Mouse (Mus musculus) testis, postnatal 14 days (tissue): ENCODE data around the gene Taar5.

Experiments used
- DNase-seq: peaks from one replicate; pipeline ENCODE4 v3.0.0; 2021; ENCODE audit warnings: low spot score

The Taar5 gene

GRCm38 (mm10) chr10:23970656-23971165, at the start of gene Taar5:
Gene Taar5 (plus strand): TSS chr10:23970706.
- DNase-seq, result no peak

DNA sequence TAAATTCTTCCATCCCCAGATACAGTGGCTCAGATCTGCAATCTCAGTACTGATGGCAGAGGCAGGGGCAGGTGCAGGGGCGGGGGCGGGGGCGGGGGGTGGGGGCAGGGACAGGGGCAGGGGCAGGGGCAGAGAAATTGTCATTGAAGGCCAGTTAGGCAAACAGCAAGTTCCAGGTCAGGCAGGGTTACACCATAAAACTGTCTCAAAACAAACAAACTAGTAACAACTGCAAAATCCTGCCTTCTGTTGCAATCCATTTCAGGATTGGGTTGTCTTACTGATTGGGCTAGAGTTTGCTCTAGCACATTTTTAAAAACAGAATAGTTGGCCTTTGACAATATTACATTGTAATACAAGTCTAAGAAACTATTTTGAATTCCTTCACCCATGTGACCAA, 48.0 kb upstream of the Taar5 start:
- DNase-seq, result no peak

DNA sequence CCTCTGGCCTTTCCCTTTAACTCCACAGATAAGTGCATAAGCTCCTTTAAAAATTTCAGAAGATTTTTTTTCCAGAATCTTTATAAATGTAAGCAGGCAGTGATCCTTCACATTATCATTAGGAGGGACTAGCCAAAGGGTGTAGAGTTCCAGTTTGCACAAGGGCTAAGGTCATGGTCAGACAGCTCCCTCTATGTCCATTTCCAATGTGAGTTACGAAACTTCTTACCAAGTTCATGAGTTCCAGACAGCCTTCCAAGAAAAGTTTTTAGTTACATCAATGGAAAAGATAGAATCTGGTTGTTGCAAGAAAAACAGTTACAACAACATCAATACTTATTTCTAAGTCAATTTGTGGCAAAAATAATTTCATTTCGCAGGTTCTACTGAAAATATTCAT, 46.6 kb upstream of the Taar5 start:
- DNase-seq, result no peak

DNA sequence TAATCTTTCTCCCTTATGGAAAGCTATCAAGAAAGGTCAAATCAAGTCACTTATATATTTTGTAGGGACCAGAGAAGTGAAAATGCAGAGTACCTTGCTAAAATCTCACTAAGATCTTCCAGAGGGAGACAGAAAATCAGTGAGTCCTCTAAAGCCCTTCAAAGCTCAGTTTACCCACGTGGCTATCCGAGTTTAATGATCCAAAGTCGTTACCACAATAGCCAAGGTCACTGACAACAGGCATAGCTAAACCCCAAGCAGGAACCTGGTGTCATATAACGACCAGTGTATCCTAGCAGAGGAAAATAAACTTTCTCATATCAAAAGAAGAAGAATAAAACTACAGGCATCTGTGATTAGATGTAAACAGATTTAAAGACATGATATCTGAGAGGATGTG, 32.9 kb upstream of the Taar5 start:
- no peak for DNase-seq

DNA sequence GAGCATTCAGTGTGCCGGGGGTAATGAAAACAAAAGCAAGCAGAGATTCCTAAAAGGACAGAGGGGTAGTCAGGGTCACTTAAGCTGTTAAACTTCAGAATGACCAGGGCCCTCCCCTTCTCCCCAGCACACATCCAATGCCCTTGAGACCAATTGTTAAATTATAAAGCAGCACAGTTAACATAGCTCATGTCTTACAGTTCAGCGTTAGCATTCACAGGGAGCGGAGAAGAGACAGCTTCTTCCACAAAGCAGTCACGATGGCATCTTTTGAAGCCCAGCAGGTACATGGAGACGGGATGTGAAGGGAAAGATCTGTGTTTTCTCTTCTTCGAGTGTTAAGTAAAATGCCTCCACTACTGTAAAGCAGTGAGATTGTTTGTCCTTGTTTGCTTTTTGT, 32.2 kb upstream of the Taar5 start, which contains the start of gene Taar2:
Taar2 (plus strand) TSS at position 261 of the 400 bp plus-strand sequence.
- DNase-seq, result no peak

DNA sequence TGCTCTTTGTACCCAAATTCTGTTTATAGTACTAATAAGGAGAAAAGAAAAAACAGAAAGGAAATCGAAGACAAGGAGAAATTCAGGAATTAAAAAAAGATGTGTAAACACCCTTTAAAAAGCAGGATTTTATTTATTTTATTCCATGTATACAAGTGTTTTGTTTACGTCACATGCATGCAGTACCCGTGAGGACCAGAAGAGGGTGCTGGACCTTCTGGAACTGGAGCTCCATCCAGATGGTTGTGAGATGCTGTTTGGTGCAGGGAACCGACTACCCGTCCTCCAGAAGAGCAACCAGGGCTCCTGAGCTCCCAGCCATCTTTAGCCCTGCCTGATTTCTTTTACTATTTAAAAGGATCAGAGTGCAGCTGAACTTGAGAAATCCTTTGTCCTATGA, 28.0 kb upstream of the Taar5 start:
- DNase-seq, result peak; percentile 22

DNA sequence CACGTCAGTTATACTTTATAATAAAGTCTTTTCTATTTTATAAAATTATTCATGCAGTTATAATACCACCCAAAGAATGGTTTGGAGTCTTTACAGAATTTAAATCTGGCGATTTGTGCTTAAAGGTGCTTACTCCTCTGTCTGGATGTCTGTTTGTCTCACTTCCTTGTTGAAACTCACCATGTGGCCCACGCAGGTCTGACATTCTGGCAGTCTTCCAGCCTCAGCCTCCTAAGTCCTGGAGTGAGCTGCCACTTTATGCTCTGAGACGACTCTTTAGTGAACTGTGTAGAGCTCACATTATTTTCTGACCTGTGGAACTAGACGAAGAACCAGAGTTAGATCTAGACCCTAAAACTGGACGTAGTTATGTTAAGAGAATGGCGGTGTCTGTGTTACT, 22.5 kb upstream of the Taar5 start:
- DNase-seq, result no peak

DNA sequence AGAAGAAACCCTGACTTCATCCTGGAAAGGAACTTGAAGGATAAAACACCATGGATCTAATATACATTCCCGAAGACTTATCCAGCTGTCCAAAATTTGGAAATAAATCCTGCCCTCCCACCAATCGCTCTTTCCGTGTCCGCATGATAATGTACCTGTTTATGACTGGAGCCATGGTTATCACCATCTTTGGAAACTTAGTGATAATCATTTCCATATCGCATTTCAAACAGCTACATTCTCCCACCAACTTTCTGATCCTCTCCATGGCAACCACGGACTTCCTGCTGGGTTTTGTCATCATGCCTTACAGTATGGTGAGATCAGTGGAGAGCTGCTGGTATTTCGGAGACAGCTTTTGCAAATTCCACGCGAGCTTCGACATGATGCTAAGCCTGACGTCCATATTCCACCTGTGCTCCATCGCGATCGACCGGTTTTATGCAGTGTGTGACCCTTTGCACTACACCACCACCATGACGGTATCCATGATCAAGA, 20.9 kb upstream of the Taar5 start, which contains the start of gene Taar3:
Taar3 (plus strand) TSS at position 51 of the 498 bp plus-strand sequence.
- no peak for DNase-seq

DNA sequence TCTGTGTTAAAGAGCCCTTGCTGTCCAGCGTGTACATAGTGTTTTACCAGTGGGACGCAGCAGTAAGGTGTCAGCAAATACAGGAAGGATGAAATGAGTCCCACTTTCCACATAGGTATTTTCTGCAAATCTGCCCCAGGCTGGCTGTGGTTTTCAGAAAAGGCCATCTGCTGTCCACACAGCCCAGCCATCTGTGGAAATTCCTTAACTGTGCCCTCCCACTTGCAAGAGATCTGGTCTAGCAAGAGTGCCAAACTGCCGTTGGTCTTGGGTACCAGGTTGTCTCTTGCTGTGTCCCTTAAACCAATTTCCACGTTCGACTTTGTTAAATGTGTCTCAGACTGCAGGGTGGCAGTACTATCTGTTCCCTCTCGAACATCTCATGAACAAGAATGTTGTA, 18.8 kb upstream of the Taar5 start:
- DNase-seq, result no peak

DNA sequence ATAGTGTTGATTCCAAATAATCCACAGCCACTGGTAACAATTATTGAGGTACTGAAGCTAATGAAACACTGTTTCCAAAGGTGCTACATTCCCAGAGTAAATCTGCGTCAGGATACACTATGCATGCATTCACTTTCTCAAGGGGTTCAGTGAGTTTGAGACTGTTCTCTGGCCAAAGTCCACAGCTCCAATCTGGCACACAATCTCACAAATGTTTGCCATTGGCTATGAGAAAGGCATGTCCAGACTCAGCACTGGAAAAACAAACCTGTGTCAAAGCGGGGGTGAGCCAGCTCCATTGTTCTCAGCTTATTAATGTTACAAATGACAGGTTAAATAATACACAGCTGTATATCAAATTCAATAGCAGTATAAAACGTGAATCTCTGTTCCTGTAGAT, 11.4 kb upstream of the Taar5 start:
- no peak for DNase-seq

- no peak for DNase-seq
These were observed 10.0 kb upstream of the Taar5 start, which contains the start of gene Taar4 for GRCm38 (mm10) chr10:23960444-23960915. Gene Taar4 (plus strand): TSS chr10:23960494.

DNA sequence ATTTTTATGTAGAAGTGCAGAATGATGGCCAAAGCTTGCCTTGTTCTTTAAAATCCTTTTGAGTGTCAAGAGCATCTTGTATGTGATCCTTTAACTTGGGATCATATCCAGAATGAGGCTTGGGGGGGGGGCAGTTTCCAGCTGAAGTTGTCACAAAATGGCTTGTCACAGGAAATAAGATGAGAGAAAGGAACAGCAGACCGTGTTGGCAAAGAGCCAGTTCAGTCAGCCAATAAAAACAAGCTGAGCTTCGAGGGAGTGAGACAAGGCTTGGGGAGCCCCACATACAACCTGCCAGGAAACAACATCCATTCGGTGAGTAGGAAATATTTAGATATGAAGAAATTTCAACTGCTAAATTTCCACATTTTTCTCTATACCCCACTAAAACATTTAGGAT, 7.1 kb upstream of the Taar5 start:
- DNase-seq, result no peak

GRCm38 (mm10) chr10:23964921-23965610, 5.4 kb upstream of the Taar5 start:
- no peak for DNase-seq

DNA sequence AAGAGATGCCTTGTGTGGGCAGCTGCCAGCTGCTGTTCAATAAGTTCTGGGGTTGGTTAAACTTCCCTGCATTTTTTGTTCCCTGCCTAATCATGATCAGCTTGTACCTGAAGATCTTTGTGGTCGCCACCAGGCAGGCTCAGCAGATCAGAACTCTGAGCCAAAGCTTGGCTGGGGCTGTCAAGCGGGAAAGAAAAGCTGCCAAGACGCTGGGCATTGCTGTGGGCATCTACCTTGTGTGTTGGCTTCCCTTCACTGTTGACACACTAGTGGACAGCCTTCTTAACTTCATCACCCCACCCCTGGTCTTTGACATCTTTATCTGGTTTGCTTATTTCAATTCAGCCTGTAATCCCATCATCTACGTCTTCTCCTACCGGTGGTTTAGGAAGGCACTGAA, 750 bp downstream of the Taar5 start:
- DNase-seq, result no peak

- DNase-seq, result no peak
These were observed 7.5 kb downstream of the Taar5 start for GRCm38 (mm10) chr10:23977958-23978357.

DNA sequence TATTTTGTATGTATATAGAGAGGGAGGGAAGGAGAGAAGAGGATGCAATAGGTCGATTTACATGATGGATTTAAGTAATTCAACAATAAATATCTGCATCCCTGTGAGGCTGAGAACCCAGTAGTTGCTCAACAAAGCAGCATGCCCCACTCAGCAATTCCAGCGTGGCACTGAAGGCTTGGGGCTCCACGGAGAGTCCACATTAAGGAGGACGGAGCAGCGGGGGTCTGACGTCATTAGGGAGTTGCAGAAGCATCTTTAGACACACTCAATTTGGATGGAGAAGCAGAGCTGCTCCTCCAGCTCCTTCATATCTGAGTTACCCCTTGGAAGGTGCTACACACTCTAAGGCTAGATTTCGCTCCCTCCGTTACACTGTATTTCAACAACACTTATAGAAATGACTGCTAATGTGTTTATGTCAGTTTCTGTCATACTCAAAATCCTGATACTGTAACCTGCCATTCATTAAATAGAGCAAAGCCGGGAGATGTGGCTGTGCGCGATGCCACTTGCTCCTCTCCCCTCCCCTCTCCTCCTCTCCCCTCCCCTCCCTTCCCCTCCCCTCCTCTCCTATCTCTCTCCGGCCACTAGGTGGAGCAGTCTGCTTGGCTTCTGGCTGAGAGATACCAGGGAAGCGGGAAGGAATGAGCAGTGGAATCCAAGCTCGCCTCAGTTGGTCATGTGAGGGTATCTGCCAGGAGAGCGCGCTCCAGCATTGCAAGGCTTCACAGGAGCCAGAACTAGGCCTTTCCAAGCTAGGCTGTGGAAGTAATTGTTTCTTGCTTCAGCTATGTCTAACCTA, 8.6 kb downstream of the Taar5 start:
- peak; percentile 58 for DNase-seq

GRCm38 (mm10) chr10:23985546-23985945, 15.0 kb downstream of the Taar5 start, which contains the start of gene Taar6:
Gene Taar6 (minus strand): TSS chr10:23985646.
- no peak for DNase-seq

DNA sequence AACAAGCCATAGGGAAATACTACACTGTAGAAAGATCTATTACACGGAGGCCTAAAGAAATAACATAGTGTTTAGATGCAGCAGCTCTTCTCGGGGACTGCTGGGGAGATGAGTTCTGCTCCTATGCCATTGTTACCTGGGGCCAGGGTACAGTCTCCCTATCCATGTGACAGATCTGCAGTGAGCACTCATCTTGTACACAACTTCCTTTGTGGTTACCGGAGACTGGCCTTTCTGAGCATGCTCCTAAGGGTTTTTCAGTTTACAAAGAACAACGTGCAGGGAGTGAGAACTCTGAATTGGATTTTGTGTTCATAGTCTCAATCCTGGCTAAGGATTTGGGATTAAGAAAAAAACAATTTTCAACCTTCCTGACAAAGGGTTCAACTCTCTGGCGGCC, 15.9 kb downstream of the Taar5 start:
- no peak for DNase-seq

- DNase-seq, result no peak
These were observed 22.9 kb downstream of the Taar5 start, which contains the start of gene Taar7a for GRCm38 (mm10) chr10:23993381-23993780. Gene Taar7a (minus strand): TSS chr10:23993481.

DNA sequence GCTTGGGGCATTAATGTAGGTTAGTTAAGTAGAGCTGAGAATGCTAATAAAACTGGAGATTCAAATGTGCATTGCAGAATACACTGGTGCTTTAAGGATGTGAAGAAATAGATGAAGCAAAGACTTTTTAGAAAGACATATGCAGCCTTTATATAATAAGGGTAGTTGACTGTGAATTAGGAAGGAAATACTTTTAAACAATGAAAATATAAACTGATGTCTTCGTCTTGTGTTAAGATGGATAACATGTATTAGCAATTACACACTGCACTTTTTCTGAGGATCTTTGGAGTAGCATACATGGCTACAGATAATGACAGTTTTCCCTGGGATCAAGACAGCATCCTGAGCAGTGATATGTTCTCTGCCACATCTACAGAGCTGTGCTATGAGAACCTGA, 29.1 kb downstream of the Taar5 start, which contains the start of gene Taar7b:
Taar7b (plus strand) TSS at position 301 of the 400 bp plus-strand sequence.
- DNase-seq, result no peak

DNA sequence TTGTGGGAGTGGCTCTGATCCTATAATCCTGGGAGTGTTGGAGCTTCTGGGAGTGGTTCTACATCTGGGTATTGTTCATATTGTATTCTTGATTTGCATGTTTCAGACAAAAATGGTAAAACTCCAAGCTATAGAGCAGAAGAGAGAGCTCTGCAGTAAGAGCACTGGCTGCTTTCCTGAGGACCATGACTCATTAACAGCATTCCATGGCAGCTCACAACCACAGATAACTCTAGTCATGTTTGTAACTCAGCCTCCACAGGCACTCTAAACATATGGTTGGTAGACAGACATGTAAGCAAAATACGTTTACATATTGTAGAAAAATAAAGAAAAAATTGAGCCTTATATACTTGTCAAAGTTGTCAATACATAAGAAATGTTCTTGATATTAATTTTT, 35.9 kb downstream of the Taar5 start:
- DNase-seq, result no peak

GRCm38 (mm10) chr10:24007034-24007433, 36.5 kb downstream of the Taar5 start:
- no peak for DNase-seq

DNA sequence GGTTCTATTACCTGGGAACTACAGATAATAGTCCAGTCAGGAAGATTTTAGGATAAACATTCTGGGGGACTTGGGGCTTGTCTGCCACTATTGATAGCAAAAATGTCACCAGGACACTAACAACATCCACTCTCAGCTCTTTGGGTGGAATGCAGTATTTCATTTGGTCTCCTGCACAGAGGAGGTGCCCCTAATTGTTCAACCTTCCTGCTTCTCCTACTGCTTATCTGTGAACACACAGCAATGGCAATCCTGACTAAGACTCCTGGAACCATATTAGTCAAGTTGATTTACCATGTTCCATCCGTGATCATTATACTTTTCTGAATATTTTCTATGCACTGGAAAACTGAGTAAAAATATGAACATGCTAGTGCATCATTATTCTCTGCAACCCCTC, 37.6 kb downstream of the Taar5 start:
- no peak for DNase-seq
